Mouse (Mus musculus) limb, embryonic 12.5 days (tissue): ENCODE results near the gene Pitpnm2. TPM values are rescaled to one million over a fixed set of nuclear protein-coding genes. Genes with fewer than 3 reads are reported as not detected.
"Not testable (repeated sequence)": the region's sequence is repeated elsewhere in the genome, so short reads cannot be mapped to it uniquely, and the experiment has no call there.

Source experiments
- ATAC-seq: fragments of 200-750 bp; cut with Nextera tagmentation; 2 replicates; pipeline ENCODE4 v1.8.0; 2017; ENCODE audit warnings: low read depth, moderate TSS enrichment; ENCODE audit not compliant: insufficient number of reproducible peaks, insufficient read depth, low FRiP score, low TSS enrichment
- H3K27ac ChIP-seq: fragments of 300-500 bp; sonication (generic); 2 replicates; pipeline ENCODE4 v1.5.1; 2016; ENCODE audit warnings: mild to moderate bottlenecking, moderate library complexity
- H3K27me3 ChIP-seq: fragments of 300-500 bp; sonication (generic); 2 replicates; pipeline ENCODE4 v1.6.1; 2016; ENCODE audit warnings: mild to moderate bottlenecking, moderate library complexity
- H3K36me3 ChIP-seq: fragments of 300-500 bp; sonication (generic); 2 replicates; pipeline ENCODE4 v1.6.1; 2016; ENCODE audit warnings: mild to moderate bottlenecking, moderate library complexity
- H3K4me1 ChIP-seq: fragments of 300-500 bp; sonication (generic); replicated peaks from 2 replicates; pipeline ENCODE4 v1.6.1; 2016
- H3K4me2 ChIP-seq: fragments of 300-500 bp; sonication (generic); 2 replicates; pipeline ENCODE4 v1.6.1; 2016; ENCODE audit warnings: mild to moderate bottlenecking, moderate library complexity
- H3K4me3 ChIP-seq: fragments of 300-500 bp; sonication (generic); replicated peaks from 2 replicates; pipeline ENCODE4 v1.5.1; 2016; ENCODE audit warnings: mild to moderate bottlenecking
- H3K9ac ChIP-seq: fragments of 300-500 bp; sonication (generic); replicated peaks from 2 replicates; pipeline ENCODE4 v1.6.1; 2016; ENCODE audit warnings: mild to moderate bottlenecking, moderate library complexity
- H3K9me3 ChIP-seq: fragments of 300-500 bp; sonication (generic); 2 replicates; pipeline ENCODE4 v1.6.1; 2016; ENCODE audit warnings: mild to moderate bottlenecking, moderate library complexity
- WGBS: fragments of 180-500 bp; shearing (Covaris S2); methylation state at CpG from one replicate; pipeline ENCODE4 v1.1.7; 2016; 5-methylcytosine and 5-hydroxymethylcytosine counted together
- polyA plus RNA-seq: library from polyadenylated mRNA; unstranded; fragments of >200 nt; fragmentation: Nextera tagmentation; extraction: Ambion mirVana; gene quantifications from 2 replicates; pipeline ENCODE4 v1.2.1, GENCODE M21; 2016

Pitpnm2 gene
- polyA plus RNA-seq, 1 experiment from 2014 or later, result 3.1 TPM

- Histone ChIP-seq H3K4me3 (no peak overlapping the region), H3K4me1 (peaks cover 20% of the 10 kb centered on the region), H3K4me2 (no peak overlapping the region), H3K27ac (no peak overlapping the region), H3K27me3 (no peaks in the 10 kb centered on the region; the same call in 1 of the 2 replicates), H3K9me3 (no peaks in the 10 kb centered on the region), H3K36me3 (no peaks in the 10 kb centered on the region), H3K9ac (no peak overlapping the region)
- WGBS, result 88% methylated on average over 10 of the region's 10 CpGs
- ATAC-seq, result no peak
These were observed 30.1 kb downstream of the Pitpnm2 start for GRCm38 (mm10) chr5:124219431-124219830.

GRCm38 (mm10) chr5:124218986-124219385 is 30.6 kb downstream of the Pitpnm2 start:
- no peak overlapping the region for H3K4me3 ChIP-seq
- H3K9ac ChIP-seq, result no peak overlapping the region
- H3K27me3 ChIP-seq, result no peaks in the 10 kb centered on the region; the same call in 1 of the 2 replicates
- WGBS, result 59% methylated on average over 7 of the region's 7 CpGs
- no peak for ATAC-seq
- no peak overlapping the region for H3K27ac ChIP-seq
- H3K4me2 ChIP-seq, result no peak overlapping the region
- peaks cover 20% of the 10 kb centered on the region for H3K4me1 ChIP-seq
- no peaks in the 10 kb centered on the region for H3K36me3 ChIP-seq
- no peaks in the 10 kb centered on the region for H3K9me3 ChIP-seq

- Histone ChIP-seq H3K27me3 (no peaks in the 10 kb centered on the region), H3K9me3 (no peaks in the 10 kb centered on the region), H3K27ac (no peak overlapping the region), H3K9ac (no peak overlapping the region), H3K4me3 (no peak overlapping the region), H3K36me3 (no peaks in the 10 kb centered on the region), H3K4me1 (peaks cover 20% of the 10 kb centered on the region), H3K4me2 (no peak overlapping the region)
- WGBS, result 43% methylated on average over 8 of the region's 8 CpGs
- ATAC-seq, result no peak
These were observed 31.9 kb downstream of the Pitpnm2 start for GRCm38 (mm10) chr5:124217566-124218249.

- 89% methylated on average over 5 of the region's 5 CpGs for WGBS
- not testable (repeated sequence) for ATAC-seq, H3K4me2 ChIP-seq, H3K9ac ChIP-seq, H3K9me3 ChIP-seq, H3K27ac ChIP-seq, H3K36me3 ChIP-seq, H3K4me3 ChIP-seq, H3K27me3 ChIP-seq
- H3K4me1 ChIP-seq, result peaks cover 20% of the 10 kb centered on the region
These were observed 32.5 kb downstream of the Pitpnm2 start for GRCm38 (mm10) chr5:124217092-124217491.

GRCm38 (mm10) chr5:124216403-124216802 is 33.2 kb downstream of the Pitpnm2 start:
- Histone ChIP-seq H3K4me2 (no peak overlapping the region), H3K4me3 (no peak overlapping the region), H3K27ac (no peak overlapping the region), H3K4me1 (peaks cover 18% of the 10 kb centered on the region), H3K9ac (no peak overlapping the region), H3K36me3 (no peaks in the 10 kb centered on the region), H3K27me3 (no peaks in the 10 kb centered on the region), H3K9me3 (no peaks in the 10 kb centered on the region)
- ATAC-seq, result no peak
- 91% methylated on average over 6 of the region's 6 CpGs for WGBS

GRCm38 (mm10) chr5:124215647-124216046 is 33.9 kb downstream of the Pitpnm2 start:
- H3K4me3 ChIP-seq, result no peak overlapping the region
- no peaks in the 10 kb centered on the region for H3K9me3 ChIP-seq
- no peak overlapping the region for H3K4me2 ChIP-seq
- 81% methylated on average over 10 of the region's 10 CpGs for WGBS
- peaks cover 17% of the 10 kb centered on the region for H3K4me1 ChIP-seq
- ATAC-seq, result no peak
- H3K27ac ChIP-seq, result no peak overlapping the region
- H3K36me3 ChIP-seq, result no peaks in the 10 kb centered on the region
- H3K27me3 ChIP-seq, result no peaks in the 10 kb centered on the region
- no peak overlapping the region for H3K9ac ChIP-seq

GRCm38 (mm10) chr5:124214516-124215145 is 34.9 kb downstream of the Pitpnm2 start:
- no peak overlapping the region for H3K4me3 ChIP-seq
- H3K9ac ChIP-seq, result no peak overlapping the region
- H3K4me1 ChIP-seq, result peaks cover 17% of the 10 kb centered on the region
- H3K4me2 ChIP-seq, result no peak overlapping the region
- 78% methylated on average over 14 of the region's 14 CpGs for WGBS
- no peaks in the 10 kb centered on the region for H3K9me3 ChIP-seq
- H3K27ac ChIP-seq, result peak overlapping the region; percentile 50; the same call in 1 of the 2 replicates
- no peak for ATAC-seq
- H3K36me3 ChIP-seq, result no peaks in the 10 kb centered on the region
- no peaks in the 10 kb centered on the region for H3K27me3 ChIP-seq

GRCm38 (mm10) chr5:124213588-124214469 is 35.7 kb downstream of the Pitpnm2 start:
- no peaks in the 10 kb centered on the region for H3K36me3 ChIP-seq
- H3K27ac ChIP-seq, result peak overlapping the region; percentile 50; the same call in 1 of the 2 replicates
- no peak overlapping the region for H3K9ac ChIP-seq
- no peaks in the 10 kb centered on the region for H3K9me3 ChIP-seq
- no peak overlapping the region for H3K4me3 ChIP-seq
- ATAC-seq, result no peak
- no peak overlapping the region for H3K4me2 ChIP-seq
- no peaks in the 10 kb centered on the region for H3K27me3 ChIP-seq
- WGBS, result 84% methylated on average over 13 of the region's 13 CpGs
- peaks cover 17% of the 10 kb centered on the region for H3K4me1 ChIP-seq

GRCm38 (mm10) chr5:124211669-124212068 is 37.9 kb downstream of the Pitpnm2 start:
- no peak for ATAC-seq
- Histone ChIP-seq H3K9ac (no peak overlapping the region), H3K27ac (no peak overlapping the region), H3K4me3 (no peak overlapping the region), H3K9me3 (no peaks in the 10 kb centered on the region), H3K36me3 (no peaks in the 10 kb centered on the region), H3K4me2 (no peak overlapping the region), H3K4me1 (peaks cover 17% of the 10 kb centered on the region), H3K27me3 (no peaks in the 10 kb centered on the region)
- WGBS, result 86% methylated on average over 2 of the region's 2 CpGs

- no peak overlapping the region for H3K4me2 ChIP-seq
- H3K4me3 ChIP-seq, result no peak overlapping the region
- no peak overlapping the region for H3K27ac ChIP-seq
- no peak overlapping the region for H3K9ac ChIP-seq
- peaks cover 22% of the 10 kb centered on the region for H3K4me1 ChIP-seq
- ATAC-seq, result no peak
- no peaks in the 10 kb centered on the region for H3K36me3 ChIP-seq
- 87% methylated on average over 8 of the region's 8 CpGs for WGBS
- no peaks in the 10 kb centered on the region for H3K27me3 ChIP-seq
- H3K9me3 ChIP-seq, result no peaks in the 10 kb centered on the region
These were observed 38.3 kb downstream of the Pitpnm2 start for GRCm38 (mm10) chr5:124211234-124211633.
